Mouse (Mus musculus): ENCODE measurements at regions not wholly inside any gene's neighbourhood (a gene's known extent, or its start where the extent isn't known, plus 50 kb on each side); places are given as distances from the start of the nearest gene placed in this dataset.

- H3K4me3 ChIP-seq (replicated peaks; ENCODE audit: control insufficient read depth, low read depth, low read length) = no peak overlapping the region
- no peak for TF ChIP-seq POLR2A (IDR thresholded peaks at IDR 0.05; ENCODE audit: borderline replicate concordance, control insufficient read depth, low read depth, low read length)
- no peak for TF ChIP-seq CTCF (IDR thresholded peaks at IDR 0.05; ENCODE audit: control insufficient read depth, insufficient read depth, low read length)
- H3K27ac ChIP-seq (ENCODE audit: control insufficient read depth, insufficient read depth, low read depth, low read length, poor library complexity) = no peak overlapping the region
- no peaks in the 10 kb centered on the region for H3K4me1 ChIP-seq (ENCODE audit: control insufficient read depth, insufficient read depth, low read length)
- 48% methylated on average over 5 of the region's 5 CpGs for WGBS
Observed at GRCm38 (mm10) chr7:70300516-70300915, 66.0 kb downstream of the Nr2f2 start.

GRCm38 (mm10) chr7:70291431-70291830 lies 75.1 kb downstream of the Nr2f2 start:
- 82% methylated on average over 6 of the region's 6 CpGs for WGBS
- Histone ChIP-seq H3K27ac (ENCODE audit: control insufficient read depth, insufficient read depth, low read depth, low read length, poor library complexity) (no peak overlapping the region), H3K4me1 (ENCODE audit: control insufficient read depth, insufficient read depth, low read length) (no peaks in the 10 kb centered on the region), H3K4me3 (replicated peaks; ENCODE audit: control insufficient read depth, low read depth, low read length) (no peak overlapping the region)
- TF ChIP-seq POLR2A (IDR thresholded peaks at IDR 0.05; ENCODE audit: borderline replicate concordance, control insufficient read depth, low read depth, low read length) = no peak
- TF ChIP-seq CTCF (IDR thresholded peaks at IDR 0.05; ENCODE audit: control insufficient read depth, insufficient read depth, low read length) = no peak

GRCm38 (mm10) chr7:70290733-70291320 lies 75.7 kb downstream of the Nr2f2 start:
- 79% methylated on average over 8 of the region's 8 CpGs for WGBS
- TF ChIP-seq CTCF (IDR thresholded peaks at IDR 0.05; ENCODE audit: control insufficient read depth, insufficient read depth, low read length) (no peak), POLR2A (IDR thresholded peaks at IDR 0.05; ENCODE audit: borderline replicate concordance, control insufficient read depth, low read depth, low read length) (no peak)

GRCm38 (mm10) chr7:70290277-70290676 lies 76.3 kb downstream of the Nr2f2 start:
- Histone ChIP-seq H3K27ac (ENCODE audit: control insufficient read depth, insufficient read depth, low read depth, low read length, poor library complexity) (no peak overlapping the region), H3K4me3 (replicated peaks; ENCODE audit: control insufficient read depth, low read depth, low read length) (no peak overlapping the region), H3K4me1 (ENCODE audit: control insufficient read depth, insufficient read depth, low read length) (no peaks in the 10 kb centered on the region)
- no peak for TF ChIP-seq CTCF (IDR thresholded peaks at IDR 0.05; ENCODE audit: control insufficient read depth, insufficient read depth, low read length)
- no peak for TF ChIP-seq POLR2A (IDR thresholded peaks at IDR 0.05; ENCODE audit: borderline replicate concordance, control insufficient read depth, low read depth, low read length)
- 51% methylated on average over 6 of the region's 6 CpGs for WGBS

More at GRCm38 (mm10) chr7:70290733-70291320, 75.7 kb downstream of the Nr2f2 start:
- H3K27ac ChIP-seq (ENCODE audit: control insufficient read depth, insufficient read depth, low read depth, low read length, poor library complexity) = no peak overlapping the region
- no peak overlapping the region for H3K4me3 ChIP-seq (replicated peaks; ENCODE audit: control insufficient read depth, low read depth, low read length)
- H3K4me1 ChIP-seq (ENCODE audit: control insufficient read depth, insufficient read depth, low read length) = no peaks in the 10 kb centered on the region

GRCm38 (mm10) chr7:70288621-70289020 lies 77.9 kb downstream of the Nr2f2 start:
- no peak for TF ChIP-seq POLR2A (IDR thresholded peaks at IDR 0.05; ENCODE audit: borderline replicate concordance, control insufficient read depth, low read depth, low read length)
- no peak for TF ChIP-seq CTCF (IDR thresholded peaks at IDR 0.05; ENCODE audit: control insufficient read depth, insufficient read depth, low read length)
- no peak overlapping the region for H3K4me3 ChIP-seq (replicated peaks; ENCODE audit: control insufficient read depth, low read depth, low read length)
- no peaks in the 10 kb centered on the region for H3K4me1 ChIP-seq (ENCODE audit: control insufficient read depth, insufficient read depth, low read length)
- 9% methylated on average over 5 of the region's 5 CpGs for WGBS
- no peak overlapping the region for H3K27ac ChIP-seq (ENCODE audit: control insufficient read depth, insufficient read depth, low read depth, low read length, poor library complexity)

- 3% methylated on average over 29 of the region's 29 CpGs for WGBS
- TF ChIP-seq POLR2A (IDR thresholded peaks at IDR 0.05; ENCODE audit: borderline replicate concordance, control insufficient read depth, low read depth, low read length) (no peak), CTCF (IDR thresholded peaks at IDR 0.05; ENCODE audit: control insufficient read depth, insufficient read depth, low read length) (no peak)
- Histone ChIP-seq H3K4me1 (ENCODE audit: control insufficient read depth, insufficient read depth, low read length) (no peaks in the 10 kb centered on the region), H3K4me3 (replicated peaks; ENCODE audit: control insufficient read depth, low read depth, low read length) (no peak overlapping the region), H3K27ac (ENCODE audit: control insufficient read depth, insufficient read depth, low read depth, low read length, poor library complexity) (no peak overlapping the region)
Observed at GRCm38 (mm10) chr7:70287891-70288421, 78.6 kb downstream of the Nr2f2 start.

GRCm38 (mm10) chr7:70286836-70287355 lies 79.6 kb downstream of the Nr2f2 start:
- no peak overlapping the region for H3K4me3 ChIP-seq (replicated peaks; ENCODE audit: control insufficient read depth, low read depth, low read length)
- TF ChIP-seq CTCF (IDR thresholded peaks at IDR 0.05; ENCODE audit: control insufficient read depth, insufficient read depth, low read length) (no peak), POLR2A (IDR thresholded peaks at IDR 0.05; ENCODE audit: borderline replicate concordance, control insufficient read depth, low read depth, low read length) (no peak)
- 3% methylated on average over 14 of the region's 14 CpGs for WGBS
- H3K27ac ChIP-seq (ENCODE audit: control insufficient read depth, insufficient read depth, low read depth, low read length, poor library complexity) = no peak overlapping the region
- H3K4me1 ChIP-seq (ENCODE audit: control insufficient read depth, insufficient read depth, low read length) = no peaks in the 10 kb centered on the region

GRCm38 (mm10) chr7:70285344-70285743 lies 81.2 kb downstream of the Nr2f2 start:
- Histone ChIP-seq H3K4me3 (replicated peaks; ENCODE audit: control insufficient read depth, low read depth, low read length) (no peak overlapping the region), H3K4me1 (ENCODE audit: control insufficient read depth, insufficient read depth, low read length) (no peaks in the 10 kb centered on the region), H3K27ac (ENCODE audit: control insufficient read depth, insufficient read depth, low read depth, low read length, poor library complexity) (no peak overlapping the region)
- WGBS = 5% methylated on average over 3 of the region's 3 CpGs
- TF ChIP-seq CTCF (IDR thresholded peaks at IDR 0.05; ENCODE audit: control insufficient read depth, insufficient read depth, low read length) (no peak), POLR2A (IDR thresholded peaks at IDR 0.05; ENCODE audit: borderline replicate concordance, control insufficient read depth, low read depth, low read length) (no peak)

Measured in bone marrow, adult 2 months (tissue).